In the genomic region with DNA sequence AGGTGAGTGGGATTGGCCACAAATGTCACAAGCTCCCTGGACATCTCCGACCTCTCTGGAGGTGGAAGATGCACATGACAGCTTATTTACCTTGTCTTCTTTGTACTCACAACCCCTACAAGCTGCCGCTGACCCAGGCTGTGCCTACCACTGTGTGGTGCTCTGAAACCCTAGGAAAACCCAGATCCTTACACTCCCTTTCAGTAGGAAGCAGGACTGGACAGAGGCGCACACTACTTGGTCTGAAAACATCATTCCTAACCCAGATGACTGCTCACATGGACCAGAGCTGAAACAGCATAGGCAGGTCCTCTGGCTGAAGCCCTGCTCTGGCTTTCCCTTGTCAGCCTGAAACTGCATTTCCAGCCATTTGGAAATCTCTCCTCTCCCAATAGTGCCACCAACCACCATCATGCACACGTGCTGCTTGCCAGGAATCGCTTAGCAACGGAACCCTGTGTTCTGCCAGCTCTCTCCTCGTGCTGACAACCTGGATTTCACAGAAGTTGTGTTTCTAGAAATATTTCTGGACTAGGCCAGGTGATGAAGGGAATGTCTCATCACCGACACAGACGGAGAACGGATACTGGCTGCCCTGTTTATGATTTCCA, we compare ENCODE assay signal across 9 mouse cellular contexts.
DNase-seq lines count a peak whose midpoint lies in the region; ATAC-seq and TF ChIP-seq lines count a peak whose summit lies in the region.
"Had no signal": no experiment of that assay in that cellular context is flagged by ENCODE, and none has a peak within 500 bp of the region (broad histone marks: within the 10 kb centered on the region; RNA-seq: fewer than 3 reads in every experiment).

No protein-coding gene starts in this region.

- intact Hi-C loops in left cerebral cortex, postnatal 4 days (cut with DNase I) = no loop called here

- H3K9me3 ChIP-seq in intestine, embryonic 16.5 days (ENCODE audit: control insufficient read depth, low read length) = no peaks in the 10 kb centered on the region

- no peaks in the 10 kb centered on the region for H3K27me3 ChIP-seq in cerebellum, adult 2 months (ENCODE audit: control insufficient read depth, insufficient read depth, low read length)
- H3K27me3 ChIP-seq in intestine, embryonic 16.5 days (replicated peaks; ENCODE audit: control insufficient read depth, insufficient read depth, low read length) = no peaks in the 10 kb centered on the region

- H3K9ac ChIP-seq in intestine, embryonic 16.5 days (ENCODE audit: low read depth, low read length) = no peak overlapping the region

- H3K4me3 ChIP-seq in cerebellum, adult 2 months (replicated peaks; ENCODE audit: insufficient read depth, low read depth, low read length) = no peak overlapping the region
- H3K4me3 ChIP-seq in intestine, embryonic 16.5 days (ENCODE audit: low read length) = no peak overlapping the region

- no peaks in the 10 kb centered on the region for H3K36me3 ChIP-seq in intestine, embryonic 16.5 days (ENCODE audit: control insufficient read depth, insufficient read depth, low read length)

- no peak for TF ChIP-seq POLR2A in cerebellum, adult 2 months (IDR thresholded peaks at IDR 0.05; ENCODE audit: borderline replicate concordance, insufficient read depth, low read length)

- H3K27ac ChIP-seq in cerebellum, adult 2 months (ENCODE audit: insufficient read depth, low read length) = no peak overlapping the region
- H3K27ac ChIP-seq in intestine, embryonic 16.5 days (ENCODE audit: low read length) = no peak overlapping the region

- no peak for TF ChIP-seq CTCF in cerebellum, adult 2 months (IDR thresholded peaks at IDR 0.05; ENCODE audit: borderline replicate concordance, insufficient read depth, low read depth, low read length)

- ATAC-seq in intestine, embryonic 16.5 days = no peak

- peaks cover 3% of the 10 kb centered on the region; the same call in 1 of the 2 replicates for H3K4me1 ChIP-seq in cerebellum, adult 2 months (ENCODE audit: control insufficient read depth, insufficient read depth, low read length)
- H3K4me1 ChIP-seq in intestine, embryonic 16.5 days (ENCODE audit: control insufficient read depth, insufficient read depth, low read length) = no peaks in the 10 kb centered on the region

- H3K4me2 ChIP-seq in intestine, embryonic 16.5 days (ENCODE audit: low read depth, low read length) = no peak overlapping the region

- 20% methylated on average over 10 of the region's 10 CpGs for WGBS in cerebellum, adult 2 months
- 68% methylated on average over 10 of the region's 10 CpGs for WGBS in intestine, embryonic 16.5 days

- DNase-seq in cerebellum, adult 2 months = peak; percentile 13 to 22
- DNase-seq in cerebellum, adult 9-10 months = no peak
- peak; percentile 43 for DNase-seq in adipocyte (ENCODE audit: low spot score)
- DNase-seq in heart, postnatal 4 days = peak; percentile 19
- DNase-seq in left cerebral cortex, postnatal 4 days = peak; percentile 33
- no peak for DNase-seq in embryo, embryonic 11 days
- no peak for DNase-seq in gastrocnemius, adult 8-10 months (ENCODE audit: low spot score in 2 of 2)
- DNase-seq: adrenal gland, postnatal 25 days had no signal

Comparison
In these comparisons a context has a peak if more than half of its experiments do, and no peak if none do; other contexts are left out.
1. DNase-seq: peak in cerebellum, adult 2 months (2 of 2), adipocyte (single experiment), heart, postnatal 4 days (single experiment) and left cerebral cortex, postnatal 4 days (single experiment); none in cerebellum, adult 9-10 months (single experiment), embryo, embryonic 11 days (single experiment) and gastrocnemius, adult 8-10 months (0 of 2).